Mouse (Mus musculus): ENCODE measurements around the gene Acrbp. TPM values are rescaled to one million over a fixed set of nuclear protein-coding genes. Genes with fewer than 3 reads are reported as not detected.
"Not testable (repeated sequence)": the region's sequence is repeated elsewhere in the genome, so short reads cannot be mapped to it uniquely, and the experiment has no call there.

Gene Acrbp
- total RNA-seq (2021) (10 to 100 TPM in 1 of 2 experiments, 1 to 10 TPM in 1; 4.4 to 12.2 TPM), polyA plus RNA-seq (2012; rRNA removed) (14.0 and 15.9 TPM in 2 replicates)
- long read RNA-seq = 0 reads

DNA sequence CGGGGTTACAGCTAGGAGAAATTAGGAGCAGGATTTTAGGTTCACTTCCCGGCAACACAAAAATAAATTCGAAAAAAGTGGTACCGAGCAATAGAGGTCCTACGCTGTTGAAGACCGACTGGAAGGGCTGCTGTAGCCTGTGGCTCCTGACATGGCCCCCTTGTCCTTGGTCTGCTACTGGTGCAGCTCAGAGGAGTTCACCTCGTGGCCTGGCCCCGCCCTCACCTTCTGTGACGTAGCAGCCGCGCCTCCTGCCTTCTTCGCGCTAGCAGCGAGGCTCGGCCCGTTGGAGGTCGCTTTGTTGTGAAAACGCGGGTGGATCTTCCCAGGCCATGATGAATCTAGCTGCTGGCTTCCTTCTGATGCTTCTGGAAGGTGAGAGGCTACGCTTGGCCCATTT lies at the start of gene Acrbp:
Gene Acrbp, plus strand, starts transcription at position 12 of the 400 bp plus-strand sequence.
- no peak for DNase-seq

DNA sequence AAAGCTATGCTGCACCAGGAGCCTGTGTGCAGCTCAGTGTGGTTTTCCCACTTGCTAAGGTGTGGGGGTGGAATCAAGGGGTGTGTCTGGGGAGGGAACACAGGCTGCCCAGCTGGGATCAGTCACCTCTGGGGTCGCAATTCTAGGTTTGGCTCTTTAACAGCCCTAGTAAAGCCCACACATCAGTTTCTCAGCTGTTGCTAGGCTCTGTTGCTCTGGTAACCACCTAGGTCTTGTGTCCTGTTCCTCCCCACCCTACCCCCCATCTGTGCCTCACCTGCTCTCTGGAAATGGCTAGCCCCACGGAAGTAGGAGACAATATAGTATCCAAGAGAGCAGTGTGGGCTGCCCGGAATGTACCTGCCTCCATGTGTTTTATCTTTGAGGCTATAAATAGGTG lies 45.8 kb upstream of the Acrbp start:
- no peak for DNase-seq

DNA sequence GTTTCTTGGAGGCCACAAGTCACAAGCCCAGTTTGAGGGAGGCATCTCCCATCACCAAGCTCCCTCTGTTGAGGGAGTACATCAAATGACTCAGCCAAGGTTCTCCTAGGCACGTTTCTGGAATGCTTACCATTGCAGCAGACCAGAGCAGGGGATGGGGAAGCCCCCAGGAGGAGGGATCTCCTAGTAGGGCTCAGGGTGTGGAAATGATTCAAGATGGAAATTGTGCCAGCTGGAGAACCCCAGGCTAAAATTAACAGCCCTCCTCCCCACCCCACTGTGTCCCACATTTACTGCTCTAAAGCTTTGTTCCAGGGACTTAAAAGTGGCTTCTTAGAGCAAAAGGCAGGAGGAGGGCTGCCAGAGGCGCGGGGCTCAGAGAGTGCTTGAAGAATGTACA lies 44.4 kb upstream of the Acrbp start:
- no peak for DNase-seq

GRCm38 (mm10) chr6:125008060-125008459 lies 41.4 kb upstream of the Acrbp start:
- DNase-seq = no peak

- peak; percentile 98 for DNase-seq
Observed at GRCm38 (mm10) chr6:125008586-125009128, 40.8 kb upstream of the Acrbp start.

- no peak for DNase-seq
Observed at GRCm38 (mm10) chr6:125009129-125009180, 40.5 kb upstream of the Acrbp start, which contains the start of gene Zfp384. Gene Zfp384, plus strand, starts transcription at chr6:125009145.

GRCm38 (mm10) chr6:125009181-125010073 lies 40.1 kb upstream of the Acrbp start:
- DNase-seq = peak; percentile 90

DNA sequence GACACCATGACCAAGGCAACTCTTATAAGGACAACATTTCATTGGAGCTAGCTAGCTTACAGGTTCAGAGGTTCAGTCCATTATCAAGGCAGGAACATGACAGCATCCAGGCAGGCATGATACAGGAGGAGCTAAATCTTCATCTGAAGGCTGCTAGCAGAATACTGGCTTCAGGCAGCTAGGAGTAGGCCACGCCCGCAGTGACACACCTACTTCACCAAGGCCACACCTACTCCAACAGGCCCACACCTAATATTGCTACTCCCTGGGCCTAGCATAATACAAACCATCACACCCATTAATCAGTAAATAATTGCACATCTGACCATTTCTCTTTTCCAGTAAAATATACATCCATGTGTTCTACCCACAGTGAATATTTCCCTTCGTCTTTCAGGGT lies 31.8 kb upstream of the Acrbp start:
- DNase-seq = no peak

DNA sequence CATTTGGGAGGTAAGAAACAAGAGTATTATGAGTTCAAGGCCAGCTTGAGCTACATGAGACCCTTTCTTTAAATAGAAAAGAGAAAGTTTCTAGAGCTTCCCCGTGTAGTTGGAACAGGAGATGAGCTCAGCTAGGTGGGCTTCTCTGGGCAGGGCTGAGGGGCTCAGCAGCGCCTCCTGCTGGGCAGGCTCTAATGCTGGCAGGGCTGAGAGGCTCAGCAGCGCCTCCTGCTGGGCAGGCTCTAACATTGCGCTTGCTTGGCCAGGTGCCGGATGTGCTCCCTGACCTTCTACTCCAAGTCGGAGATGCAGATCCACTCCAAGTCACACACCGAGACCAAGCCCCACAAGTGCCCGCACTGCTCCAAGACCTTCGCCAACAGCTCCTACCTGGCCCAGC lies 19.0 kb upstream of the Acrbp start:
- DNase-seq = peak; percentile 37

DNA sequence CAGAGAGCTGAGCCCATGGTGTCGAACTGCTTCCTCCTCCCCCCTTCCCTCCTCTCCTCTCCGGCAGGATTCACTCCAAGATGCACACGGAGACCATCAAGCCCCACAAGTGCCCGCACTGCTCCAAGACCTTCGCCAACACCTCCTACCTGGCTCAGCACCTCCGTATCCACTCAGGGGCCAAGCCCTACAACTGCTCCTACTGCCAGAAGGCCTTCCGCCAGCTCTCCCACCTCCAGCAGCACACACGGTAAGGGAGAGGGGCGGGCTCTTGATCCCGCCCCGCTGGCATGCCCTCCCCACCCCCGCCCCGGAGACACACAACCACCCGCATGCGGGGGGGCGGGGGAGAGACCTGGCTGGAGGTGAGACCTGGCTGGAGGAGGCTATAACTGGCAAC lies 17.9 kb upstream of the Acrbp start:
- DNase-seq = no peak

GRCm38 (mm10) chr6:125038666-125039065 lies 10.8 kb upstream of the Acrbp start:
- DNase-seq = no peak

DNA sequence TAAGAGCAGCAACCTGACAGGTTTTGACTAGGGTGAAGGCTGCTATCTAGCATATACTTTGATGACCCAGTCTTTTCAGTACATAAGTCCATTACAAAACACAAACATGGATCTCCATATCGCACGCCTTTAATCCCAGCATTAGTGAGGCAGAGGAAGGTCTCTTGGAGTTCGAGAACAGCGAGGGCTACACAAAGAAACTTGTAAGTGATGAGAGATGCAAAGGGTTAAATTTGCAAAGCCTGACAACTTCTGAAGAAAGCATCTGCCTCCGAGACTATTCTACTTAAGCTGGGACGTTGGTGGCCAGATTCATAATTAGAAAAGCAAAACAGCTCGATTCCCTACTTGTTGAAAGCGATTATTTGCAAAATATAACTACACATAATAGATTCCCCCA lies 10.4 kb upstream of the Acrbp start:
- DNase-seq = no peak

DNA sequence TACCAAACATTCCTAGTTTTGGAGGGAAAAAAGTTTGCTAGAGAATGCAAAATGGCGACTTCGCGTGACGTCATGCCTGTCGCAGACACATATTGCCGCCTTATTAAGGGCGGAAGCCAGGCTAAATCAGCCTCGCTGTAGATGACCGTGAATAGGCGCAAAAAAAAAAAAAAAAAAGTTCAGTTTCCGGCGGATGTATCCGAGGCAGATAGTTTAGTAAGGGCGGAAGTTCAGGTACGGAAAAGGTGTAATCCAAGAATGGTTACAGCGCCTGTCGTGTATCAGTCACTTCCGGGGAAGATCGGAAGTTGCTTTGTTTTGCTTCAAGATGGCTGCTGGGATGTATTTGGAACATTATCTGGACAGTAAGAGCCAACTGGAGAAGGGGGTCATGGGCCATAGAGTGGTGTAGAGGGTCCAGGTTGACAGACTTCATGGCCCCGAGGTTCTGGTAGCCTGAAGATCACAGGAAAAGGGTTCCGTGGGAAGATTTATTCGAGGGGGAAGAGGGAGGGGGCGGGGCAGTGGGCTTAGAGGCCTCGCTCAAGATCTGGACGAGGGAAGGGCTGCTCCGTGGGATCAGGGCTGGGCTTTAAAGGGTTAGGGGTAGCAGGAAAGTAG lies 9.8 kb upstream of the Acrbp start, which contains the start of gene Ing4:
Gene Ing4, plus strand, starts transcription at position 228 of the 621 bp plus-strand sequence.
- peak; percentile 91 for DNase-seq

DNA sequence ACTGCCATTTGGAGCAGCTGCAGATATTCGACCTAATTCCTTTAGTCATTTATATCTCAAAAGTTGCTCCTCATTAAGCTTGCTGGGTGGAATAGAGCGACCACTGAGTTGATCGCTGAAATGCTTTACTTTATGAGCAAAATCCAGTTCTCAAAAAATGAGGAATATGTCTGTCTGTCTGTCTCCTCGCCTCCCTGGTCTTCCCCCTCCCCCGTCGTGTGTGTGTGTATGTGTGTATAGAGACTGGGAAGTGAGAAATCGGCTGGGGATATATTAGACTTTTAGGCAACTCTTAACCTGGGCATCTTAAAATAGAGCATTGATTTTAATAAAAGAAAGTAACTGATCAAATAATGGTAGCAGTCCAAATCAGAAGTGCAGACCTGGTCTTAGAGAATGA lies 9.3 kb upstream of the Acrbp start:
- no peak for DNase-seq

DNA sequence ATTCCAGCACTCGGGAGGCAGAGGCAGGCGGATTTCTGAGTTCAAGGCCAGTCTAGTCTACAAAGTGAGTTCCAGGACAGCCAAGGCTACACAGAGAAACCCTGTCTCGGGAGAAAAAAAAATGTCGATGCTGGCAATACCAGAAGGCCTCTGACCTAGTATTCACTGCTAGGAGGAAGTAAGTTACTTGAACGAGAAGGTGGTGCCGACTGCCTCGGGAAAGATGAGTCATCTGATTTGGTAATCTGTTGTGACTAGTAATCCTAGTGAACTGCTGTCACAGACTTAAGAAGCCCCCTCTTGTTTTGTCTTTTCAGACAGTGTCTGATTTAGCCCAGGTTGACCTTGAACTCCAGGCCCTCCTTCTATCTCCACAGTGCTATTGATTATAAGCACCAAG lies 8.4 kb upstream of the Acrbp start:
- peak; percentile 41 for DNase-seq

DNA sequence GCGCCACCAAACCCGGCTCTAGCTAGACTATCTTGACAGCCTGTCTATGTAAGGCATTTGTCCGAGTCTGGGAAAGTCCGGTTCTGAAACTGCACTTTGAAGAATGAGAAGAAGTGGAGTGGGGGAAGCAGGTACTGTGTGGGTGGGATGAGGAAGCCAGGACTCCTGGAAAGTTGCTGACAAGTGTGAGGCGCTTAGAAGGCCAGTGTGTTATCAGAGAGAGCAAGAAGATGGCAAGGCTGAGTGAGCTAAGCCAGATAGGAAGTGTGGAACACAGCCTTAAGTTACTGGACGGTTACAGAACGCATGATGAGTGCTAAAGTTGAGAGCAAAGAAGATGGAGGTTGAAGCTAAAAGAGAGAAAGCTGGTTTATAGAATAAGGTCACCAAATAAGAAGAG lies 7.4 kb upstream of the Acrbp start:
- DNase-seq = no peak

DNA sequence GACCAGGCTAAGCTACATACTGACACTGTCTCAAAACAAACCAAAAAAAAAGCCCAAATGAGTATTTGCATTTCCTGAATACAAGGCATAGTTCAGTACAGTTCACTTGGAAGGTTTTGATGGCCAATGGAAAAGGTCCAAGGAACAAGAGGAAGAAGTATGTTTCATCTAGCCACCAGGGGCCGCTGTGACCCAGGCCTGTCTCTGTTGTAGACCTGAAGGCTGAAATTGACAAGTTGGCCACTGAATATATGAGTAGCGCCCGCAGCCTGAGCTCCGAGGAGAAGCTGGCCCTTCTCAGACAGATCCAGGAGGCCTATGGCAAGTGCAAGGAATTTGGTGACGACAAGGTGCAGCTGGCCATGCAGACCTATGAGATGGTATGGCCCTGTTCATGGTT lies 2.8 kb upstream of the Acrbp start:
- DNase-seq = peak; percentile 74

GRCm38 (mm10) chr6:125051237-125051636 lies 1.7 kb downstream of the Acrbp start:
- no peak for DNase-seq

GRCm38 (mm10) chr6:125061493-125061892 lies 12.0 kb downstream of the Acrbp start:
- no peak for DNase-seq

DNA sequence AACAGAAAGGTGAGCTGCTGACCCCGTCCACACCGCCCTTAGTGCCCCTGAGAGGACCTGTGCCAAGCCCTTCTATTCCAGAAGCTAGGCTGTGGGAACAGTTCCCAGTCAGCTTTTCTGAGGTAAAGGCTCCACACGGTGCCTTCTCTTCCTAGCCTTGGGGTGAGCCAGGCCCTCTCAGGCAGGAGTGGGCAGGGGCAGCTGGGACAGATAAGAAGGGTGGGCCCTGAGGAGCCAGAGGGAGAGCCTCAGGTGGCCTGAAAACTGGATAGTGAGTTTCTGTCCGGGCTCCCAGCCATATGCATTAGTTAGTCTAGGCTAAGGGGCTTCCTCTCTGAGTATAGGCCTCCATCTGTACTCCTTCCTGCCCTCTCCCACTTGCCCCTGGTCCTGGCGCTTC lies 13.0 kb downstream of the Acrbp start:
- no peak for DNase-seq

- no peak for DNase-seq
Observed at GRCm38 (mm10) chr6:125063906-125064305, 14.4 kb downstream of the Acrbp start.

DNA sequence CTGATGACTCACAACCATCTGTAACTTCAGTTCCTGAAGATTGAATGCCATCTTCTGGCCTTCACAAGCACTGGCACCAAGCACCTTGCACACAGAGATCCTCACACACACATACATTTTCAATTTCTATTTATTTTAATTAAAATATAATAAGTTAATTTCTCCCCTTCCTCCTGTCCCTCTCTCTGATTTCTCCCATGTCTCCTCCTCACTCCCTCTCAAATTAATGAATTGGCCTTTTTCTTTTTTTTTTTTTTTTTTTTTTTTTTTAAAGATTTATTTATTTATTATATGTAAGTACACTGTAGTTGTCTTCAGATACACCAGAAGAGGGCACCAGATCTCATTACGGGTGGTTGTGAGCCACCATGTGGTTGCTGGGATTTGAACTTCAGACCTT lies 15.7 kb downstream of the Acrbp start:
- DNase-seq = not testable (repeated sequence)

DNA sequence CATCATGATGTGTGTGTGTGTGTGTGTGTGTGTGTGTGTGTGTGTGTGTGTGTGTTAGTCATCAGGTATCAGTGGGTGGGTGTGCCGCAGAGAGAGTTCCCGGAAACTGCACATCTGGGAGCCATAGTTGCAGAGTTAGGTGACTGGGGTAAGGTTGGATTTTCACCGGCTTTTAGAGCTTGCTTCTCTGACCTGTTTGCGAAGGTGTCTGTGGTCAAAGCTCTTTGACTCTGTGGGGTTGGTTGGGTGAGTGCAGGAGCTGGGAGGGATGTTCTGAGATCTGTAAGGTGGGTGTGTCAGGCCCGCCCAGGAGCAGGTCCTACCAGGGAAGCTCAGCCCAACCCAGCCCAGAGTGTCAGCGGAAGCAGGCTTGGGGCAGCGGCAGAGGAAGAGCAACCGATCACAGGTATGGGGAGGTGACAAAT lies 18.1 kb downstream of the Acrbp start, which contains the start of gene Lpar5:
Gene Lpar5, plus strand, starts transcription at position 350 of the 425 bp plus-strand sequence.
- no peak for DNase-seq
